Mouse (Mus musculus): ENCODE measurements at regions not wholly inside any gene's neighbourhood (a gene's known extent, or its start where the extent isn't known, plus 50 kb on each side); places are given as distances from the start of the nearest gene placed in this dataset.

- TF ChIP-seq CTCF (IDR thresholded peaks at IDR 0.05; ENCODE audit: low read depth) (no peak), EP300 (IDR thresholded peaks at IDR 0.05; ENCODE audit: low read depth) (no peak)
These were observed 211.2 kb upstream of the Klf14 start for GRCm38 (mm10) chr6:31169868-31170600.

All from liver, embryonic 14.5 days (tissue).